Mouse (Mus musculus): ENCODE data around the gene Chd1. TPM values are rescaled to one million over a fixed set of nuclear protein-coding genes. Genes with fewer than 3 reads are reported as not detected.
A peak's percentile ranks its signal among the peaks of the same experiment; 100 is the strongest.

Chd1 gene
- total RNA-seq, 2 experiments from 2014 or later = 28.5 to 29.5 TPM

DNA sequence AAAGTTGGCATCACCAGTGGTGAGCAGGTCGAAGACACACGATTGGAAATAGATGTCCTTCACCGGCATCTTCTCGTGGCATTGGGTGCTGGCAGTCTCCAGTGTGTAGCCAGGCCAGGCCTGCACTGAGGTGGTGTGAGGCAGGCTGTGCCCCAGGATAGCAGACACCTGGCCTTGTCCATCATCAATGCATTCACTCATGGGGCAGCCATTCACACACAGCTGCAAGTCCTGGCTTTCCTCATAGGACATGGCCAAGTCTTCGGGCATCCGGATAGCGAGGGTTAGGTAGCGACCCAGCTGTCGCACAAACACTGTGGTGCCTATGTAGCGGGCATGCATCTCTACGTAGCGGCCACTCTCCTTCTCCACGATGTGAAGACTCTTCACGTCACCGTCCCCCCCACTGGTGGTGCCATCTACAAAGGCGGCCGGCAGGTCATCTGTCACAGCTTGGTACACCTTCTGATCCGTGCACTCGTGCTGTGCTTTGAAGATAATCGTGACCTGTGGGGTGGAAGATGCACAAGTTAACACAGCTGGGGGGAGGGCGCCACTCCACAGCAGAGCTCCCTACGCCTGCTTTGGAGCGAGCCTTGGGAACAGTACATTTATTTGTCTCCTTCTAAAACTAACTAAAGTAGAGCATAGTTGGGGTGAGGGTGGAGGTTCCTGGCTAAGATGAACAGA, 102.7 kb downstream of the Chd1 start:
- DNase-seq = no peak
- intact Hi-C loops (cut with DNase I) = no loop called here

DNA sequence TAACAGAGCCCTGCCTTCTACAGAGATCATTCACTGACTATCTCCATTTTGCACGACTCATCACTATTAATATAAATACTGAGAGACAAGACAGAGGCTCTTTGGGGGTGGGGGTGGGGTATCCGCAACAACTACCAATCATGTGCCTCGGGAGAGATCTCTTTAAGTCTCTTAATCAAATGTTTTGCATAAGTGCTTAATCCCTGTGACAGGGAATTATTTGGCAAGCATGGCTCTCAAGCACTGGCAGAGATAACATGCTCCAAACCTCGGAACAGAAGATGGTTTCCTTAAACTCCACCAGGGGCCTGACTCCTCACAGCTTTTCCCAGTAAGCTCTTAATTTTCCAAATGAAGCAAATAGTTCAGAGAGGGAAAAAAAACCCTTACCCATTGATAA, 103.2 kb downstream of the Chd1 start:
- DNase-seq = no peak
- intact Hi-C loops (cut with DNase I) = loop anchor here (2.0 kb wide), 1 partner anchor 17 kb away; no protein-coding TSS in a partner anchor

DNA sequence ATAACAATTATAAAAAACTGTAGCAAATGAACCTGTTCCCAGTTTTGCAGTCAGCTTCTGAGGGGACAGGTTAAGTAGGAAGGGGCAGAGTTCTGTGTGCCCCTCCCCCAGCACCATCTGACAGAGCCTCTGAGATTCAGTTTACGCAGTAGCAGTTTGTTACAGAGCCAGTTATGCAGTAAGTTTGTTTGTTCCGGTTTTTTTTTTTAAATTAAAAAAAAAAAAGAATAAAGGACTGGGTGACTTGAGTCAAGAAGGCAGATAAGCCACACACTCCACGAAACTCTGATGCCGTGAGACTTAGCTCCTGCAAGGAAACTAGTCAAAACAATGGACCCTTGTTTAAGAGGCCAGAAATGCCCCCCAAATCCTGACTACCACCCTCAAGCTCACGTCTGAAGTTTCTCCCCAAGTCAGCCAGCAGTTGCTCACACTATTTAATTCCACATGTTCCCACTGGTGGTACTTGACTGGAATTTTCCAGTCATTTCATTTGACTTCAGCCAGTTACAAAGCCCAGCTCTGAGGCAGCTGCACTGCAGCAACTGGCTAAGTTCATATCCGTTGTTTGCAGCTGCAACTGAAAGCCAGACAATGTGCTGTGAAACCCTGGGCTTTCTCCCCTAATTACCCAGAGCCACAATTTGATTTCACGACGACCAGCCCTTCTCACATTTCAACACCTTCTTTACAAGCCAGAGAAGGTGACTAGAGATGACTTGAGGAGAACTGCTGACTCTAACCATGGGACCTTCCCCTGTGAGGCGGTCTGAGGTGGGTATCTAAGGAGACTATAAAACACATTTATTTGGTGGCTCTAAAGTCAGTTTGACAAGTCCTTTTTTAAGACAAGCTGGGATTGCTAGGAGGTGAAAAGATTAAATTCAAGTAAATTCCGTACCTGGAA, 104.0 kb downstream of the Chd1 start:
- intact Hi-C loops (cut with DNase I) = loop anchor here (2.0 kb wide), 1 partner anchor 16 kb away; no protein-coding TSS in a partner anchor
- DNase-seq = peak; percentile 32 to 40

DNA sequence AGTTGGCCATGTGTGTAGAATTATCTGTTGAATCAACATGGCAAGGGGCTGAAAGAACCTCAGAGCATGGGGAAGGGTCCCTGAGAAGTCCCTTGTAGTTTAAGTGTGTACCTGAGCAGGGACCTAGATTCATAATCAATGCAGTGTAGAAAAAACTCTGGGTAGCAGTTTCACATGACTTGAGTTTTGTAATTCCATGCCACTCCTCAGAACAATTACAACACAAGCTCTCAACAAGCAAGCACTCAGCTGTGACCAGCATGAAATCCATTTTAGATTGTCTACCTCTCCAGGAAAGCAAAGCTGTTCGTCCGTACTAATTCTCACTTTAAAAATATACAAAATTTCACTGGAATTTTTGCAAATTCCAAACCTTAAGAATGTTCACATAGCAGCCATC, 105.2 kb downstream of the Chd1 start:
- DNase-seq = no peak
- intact Hi-C loops (cut with DNase I) = loop anchor here (2.0 to 10.0 kb wide), 2 partner anchors 15 to 375 kb away; no protein-coding TSS in a partner anchor

DNA sequence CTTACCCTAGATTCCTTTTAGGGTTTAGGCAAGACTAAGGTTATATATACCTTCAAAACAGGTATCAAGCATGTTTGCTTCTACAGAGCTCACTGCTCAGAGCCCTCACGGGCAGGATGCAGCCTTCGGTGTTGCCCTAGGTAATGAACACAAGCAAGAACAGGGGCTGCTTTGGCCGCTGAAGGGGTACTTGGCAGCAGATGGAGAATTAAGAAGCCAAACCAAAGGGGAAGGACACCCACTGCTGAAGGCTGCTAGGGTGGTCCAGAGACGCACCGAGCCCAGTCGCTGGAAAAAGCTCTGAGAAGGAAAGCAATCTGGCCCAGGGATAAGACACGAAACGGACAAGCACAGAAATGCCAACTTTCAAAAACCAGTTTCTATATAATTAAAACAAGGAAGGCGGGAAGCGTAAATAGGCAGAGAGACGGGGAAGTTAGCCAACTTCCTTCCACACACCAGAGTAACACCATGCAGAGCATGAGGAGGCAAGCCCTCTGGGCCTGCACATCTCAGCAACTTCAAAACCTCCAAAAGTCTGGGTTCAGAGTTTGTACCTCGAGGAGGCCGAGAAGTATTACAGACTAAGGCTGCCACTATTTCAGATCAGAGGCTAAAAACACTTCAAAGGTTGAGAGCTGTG, 107.5 kb downstream of the Chd1 start:
- intact Hi-C loops (cut with DNase I) = loop anchor here (10.0 kb wide), 1 partner anchor 373 kb away; no protein-coding TSS in a partner anchor
- DNase-seq = no peak

DNA sequence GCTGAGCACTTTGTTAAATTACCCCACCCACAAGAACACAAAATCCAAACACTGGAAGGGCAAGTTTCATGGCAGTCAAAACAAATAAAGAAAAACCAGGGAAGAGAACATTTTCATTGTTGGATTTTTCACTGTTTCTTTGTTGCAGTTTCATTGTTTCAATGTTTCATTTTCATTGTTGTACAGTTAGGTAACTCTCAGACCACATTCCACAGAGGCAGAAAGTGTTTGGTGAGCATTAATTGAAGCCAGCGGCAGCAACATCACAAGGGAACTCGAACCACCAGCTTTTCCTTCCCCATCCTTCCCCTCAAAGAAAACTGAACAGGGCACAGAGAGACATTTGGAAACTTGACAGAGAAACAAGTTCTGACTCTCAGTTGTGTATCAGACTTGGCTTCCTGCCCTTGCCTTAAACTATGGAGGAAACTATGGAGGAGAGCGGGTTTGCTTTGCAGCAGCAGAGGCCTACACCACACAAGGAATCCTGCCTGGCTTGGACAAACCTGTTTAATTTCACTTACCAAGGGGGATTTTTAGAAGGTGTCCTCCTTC, 109.0 kb downstream of the Chd1 start:
- intact Hi-C loops (cut with DNase I) = loop anchor here (10.0 kb wide), 1 partner anchor 371 kb away; no protein-coding TSS in a partner anchor
- DNase-seq = no peak

DNA sequence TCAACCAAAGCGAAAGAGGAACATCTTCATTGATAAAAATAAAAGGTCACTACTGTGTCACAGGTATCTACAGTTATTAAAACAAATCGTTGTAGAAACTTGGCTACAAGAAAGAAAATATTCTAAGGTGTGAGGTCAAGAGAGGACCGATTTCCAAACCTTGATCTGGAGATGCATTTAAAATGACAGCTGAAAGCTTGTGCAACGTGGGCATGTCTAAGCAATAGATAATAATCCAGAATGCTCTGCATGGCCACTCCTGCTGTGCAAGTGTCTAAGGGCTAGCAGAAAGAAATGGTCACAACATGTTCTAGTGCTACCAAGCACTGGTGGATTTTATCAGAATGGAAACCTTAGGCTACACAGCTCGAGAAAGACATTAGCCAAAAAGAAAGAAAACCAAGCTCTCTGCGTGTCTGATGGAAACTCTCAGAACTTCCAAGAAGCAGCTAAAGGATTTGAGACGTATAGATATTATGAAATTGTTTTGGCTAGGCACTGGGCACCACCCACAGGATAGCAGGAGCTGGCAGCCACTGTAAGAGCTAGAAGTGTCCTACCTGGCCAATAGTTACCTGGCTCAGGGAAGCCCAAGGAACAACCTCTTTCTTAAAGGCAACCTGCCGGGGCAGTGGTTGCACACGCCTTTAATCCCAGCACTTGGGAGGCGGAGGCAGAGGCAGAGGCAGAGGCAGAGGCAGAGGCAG, 110.7 kb downstream of the Chd1 start:
- no peak for DNase-seq
- intact Hi-C loops (cut with DNase I) = loop anchor here (10.0 kb wide), 1 partner anchor 369 kb away; no protein-coding TSS in a partner anchor

DNA sequence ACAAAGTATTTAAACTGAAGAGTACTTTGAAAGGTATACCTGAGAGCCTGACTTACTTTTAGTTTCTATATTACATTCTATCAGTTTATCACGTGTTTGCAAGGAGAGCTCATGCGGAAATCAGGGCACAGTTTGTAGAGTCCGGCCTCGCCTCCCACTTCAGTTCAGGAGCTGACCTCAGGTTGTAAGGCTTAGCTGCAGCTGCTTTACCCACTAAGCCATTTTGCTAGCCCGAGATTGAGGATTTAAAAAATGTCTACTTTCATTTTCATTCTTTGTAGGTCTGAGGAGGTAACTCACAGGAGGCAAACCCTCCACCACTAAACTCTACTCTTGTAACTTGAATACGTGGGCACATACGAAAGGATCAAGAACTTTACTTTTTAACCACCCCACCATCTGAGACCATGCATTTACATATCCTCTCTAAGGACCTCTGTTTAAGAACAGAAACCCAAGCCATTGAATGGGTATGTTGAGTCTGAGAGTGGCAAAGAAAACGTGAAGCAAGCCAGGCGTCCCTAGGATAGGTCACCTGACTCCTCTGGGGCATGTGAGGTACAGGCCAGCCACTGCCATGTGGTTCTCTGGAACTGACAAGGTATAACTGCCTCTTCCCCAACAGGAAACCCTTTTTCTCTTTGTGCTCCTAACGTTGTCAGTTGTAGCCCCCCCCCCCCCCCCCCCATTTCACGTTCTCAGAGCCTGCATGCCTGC, 111.8 kb downstream of the Chd1 start:
- intact Hi-C loops (cut with DNase I) = loop anchor here (10.0 kb wide), 1 partner anchor 368 kb away; no protein-coding TSS in a partner anchor
- no peak for DNase-seq

DNA sequence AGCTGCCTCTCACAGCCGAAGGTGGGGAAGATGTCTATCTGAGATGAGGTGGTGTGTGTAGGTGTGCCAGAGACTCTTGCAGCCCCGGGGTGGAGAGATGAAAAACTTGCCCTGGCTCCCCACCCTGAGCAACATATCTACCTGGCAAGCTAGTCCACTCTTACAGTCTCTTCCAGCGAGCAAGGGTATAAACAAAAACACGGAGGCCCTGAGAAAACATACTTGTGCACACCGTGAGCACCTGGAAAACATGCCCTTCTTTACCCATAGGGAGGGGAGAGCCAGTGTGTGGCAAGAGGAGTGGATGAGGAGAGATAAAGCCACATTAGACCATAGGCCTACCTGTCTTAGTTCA, 112.3 kb downstream of the Chd1 start:
- DNase-seq = no peak
- intact Hi-C loops (cut with DNase I) = loop anchor here (10.0 kb wide), 1 partner anchor 368 kb away; no protein-coding TSS in a partner anchor

DNA sequence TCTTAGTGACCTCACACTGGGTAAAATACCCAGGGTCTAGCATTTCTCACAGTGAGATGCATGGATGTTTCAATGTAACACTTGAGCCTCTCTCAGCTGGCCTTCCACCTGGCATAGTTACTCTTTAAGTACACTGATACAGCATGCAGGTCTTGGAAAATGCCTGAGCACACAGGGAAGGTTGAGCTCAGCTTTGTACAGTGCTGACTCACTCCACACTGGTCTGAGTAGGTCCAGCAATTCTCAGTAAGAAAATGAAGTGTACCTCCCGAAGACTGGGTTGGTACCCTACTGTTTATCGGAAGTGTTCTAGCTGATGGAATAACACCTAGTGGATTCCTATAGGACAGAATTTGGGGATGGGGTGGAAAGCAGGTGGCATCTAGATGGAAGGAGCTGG, 112.9 kb downstream of the Chd1 start:
- intact Hi-C loops (cut with DNase I) = loop anchor here (10.0 kb wide), 1 partner anchor 367 kb away; no protein-coding TSS in a partner anchor
- DNase-seq = no peak

DNA sequence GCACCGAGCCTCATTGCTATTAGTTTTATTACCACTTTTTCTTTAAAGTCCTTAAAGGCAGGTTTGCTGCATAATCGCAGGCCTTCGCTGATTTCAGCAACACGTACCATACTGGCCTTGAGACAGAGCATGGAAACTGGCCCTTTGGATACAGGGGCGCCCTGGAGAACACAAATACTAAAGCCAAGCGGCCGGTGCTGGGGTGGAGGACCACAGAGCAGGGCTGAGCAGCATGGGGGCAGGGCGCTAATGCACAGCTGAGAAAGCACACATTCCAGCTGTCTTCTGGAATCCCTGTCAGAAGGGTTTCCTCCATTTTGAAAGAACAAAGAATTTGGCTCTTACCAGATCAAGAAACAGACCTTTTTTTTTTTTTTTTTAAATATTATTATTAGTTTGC, 113.6 kb downstream of the Chd1 start:
- intact Hi-C loops (cut with DNase I) = loop anchor here (10.0 kb wide), 1 partner anchor 366 kb away; no protein-coding TSS in a partner anchor
- DNase-seq = no peak

DNA sequence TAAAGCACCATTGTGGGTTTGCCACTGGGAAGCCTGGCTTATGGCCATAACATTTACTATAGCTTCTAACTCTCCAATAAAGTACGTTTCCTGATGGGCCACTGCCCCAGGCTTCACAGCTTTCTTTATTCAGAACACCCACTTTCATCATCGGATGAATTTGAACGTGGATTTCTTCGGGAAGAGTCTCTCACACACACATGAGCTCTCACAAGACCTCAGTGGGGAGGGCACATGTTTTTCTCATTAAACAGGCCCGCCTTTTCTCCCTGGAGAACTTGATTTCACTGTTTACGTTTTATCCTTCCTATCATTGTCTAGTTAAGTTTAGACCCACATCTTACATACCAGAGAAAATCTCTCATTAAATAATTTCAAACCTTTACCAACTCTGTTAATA, 115.4 kb downstream of the Chd1 start:
- no peak for DNase-seq
- intact Hi-C loops (cut with DNase I) = loop anchor here (10.0 kb wide), 2 partner anchors 845 to 1805 kb away; partner anchors contain the start of gene Lnpep

DNA sequence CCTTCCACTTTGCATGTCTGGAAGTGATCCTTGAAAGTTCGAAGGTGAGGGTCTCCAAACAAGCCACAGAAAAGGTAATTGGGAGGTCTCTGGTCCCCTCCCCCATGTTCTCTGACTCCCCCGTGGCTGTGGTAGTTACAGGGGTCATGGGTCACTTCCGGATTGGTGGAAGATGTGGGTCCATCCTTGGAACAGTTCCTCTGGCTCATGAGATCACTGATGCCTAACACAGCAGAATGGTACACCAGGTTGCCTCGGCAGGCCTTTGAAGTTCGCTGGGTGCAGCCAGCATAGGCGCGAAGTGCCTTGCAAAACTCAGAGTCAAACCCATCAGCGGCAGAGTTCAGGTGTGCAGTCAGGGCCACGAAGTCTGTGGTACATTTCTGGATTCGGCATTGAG, 116.0 kb downstream of the Chd1 start:
- intact Hi-C loops (cut with DNase I) = loop anchor here (10.0 kb wide), 2 partner anchors 844 to 1804 kb away; partner anchors contain the start of gene Lnpep

DNA sequence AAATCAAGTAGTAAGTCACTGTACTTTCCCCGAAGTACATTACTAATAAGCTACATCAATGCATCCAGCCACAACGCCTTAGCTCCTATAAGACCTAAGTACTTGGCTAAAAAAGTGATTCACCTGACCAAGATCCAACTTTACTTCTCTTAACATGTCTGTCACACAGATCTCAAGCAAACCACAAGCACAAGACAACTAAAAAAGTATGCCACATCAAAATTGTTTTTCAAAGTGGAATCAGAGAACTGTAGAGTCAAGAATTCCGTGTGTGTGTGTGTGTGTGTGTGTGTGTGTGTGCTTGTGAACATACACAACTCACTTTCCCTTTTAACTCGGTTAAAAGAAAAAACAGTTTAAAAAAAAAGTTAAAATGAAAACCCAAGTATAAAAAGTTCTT, 116.9 kb downstream of the Chd1 start:
- intact Hi-C loops (cut with DNase I) = loop anchor here (10.0 kb wide), 2 partner anchors 843 to 1803 kb away; partner anchors contain the start of gene Lnpep

More for the DNA sequence above, 116.0 kb downstream of the Chd1 start:
- no peak for DNase-seq

More for the DNA sequence above, 116.9 kb downstream of the Chd1 start:
- DNase-seq = no peak

Other genes with a start within 250 kb of the Chd1 start
- 100 to 1,000 TPM; 138 to 142 TPM for gene Psmb1, start 205.2 kb upstream of the Chd1 start, total RNA-seq (2021)
- 10 to 100 TPM; 11.6 to 16.9 TPM for gene Tbp, start 205.1 kb upstream of the Chd1 start, total RNA-seq (2021)
- gene Pdcd2, start 177.7 kb upstream of the Chd1 start, total RNA-seq (2021) = 10 to 100 TPM; 16.8 to 17.0 TPM
- gene Prdm9, start 140.6 kb upstream of the Chd1 start, total RNA-seq (2021) = 1 to 10 TPM; 3.1 to 3.4 TPM
- 10 to 100 TPM; 25.8 to 26.9 TPM for gene Rgmb, start 126.1 kb downstream of the Chd1 start, total RNA-seq (2021)